Mouse (Mus musculus) lung, postnatal 0 days (tissue): Measurements from ENCODE around the gene Vmp1.

ENCODE experiments used
- CTCF ChIP-seq: IDR thresholded peaks from 2 replicates; pipeline ENCODE4 v1.5.1; 2016; ENCODE audit warnings: antibody characterized with exemption, mild to moderate bottlenecking
- EP300 ChIP-seq: IDR thresholded peaks from 2 replicates; pipeline ENCODE4 v1.6.1; 2016; ENCODE audit warnings: antibody characterized with exemption, mild to moderate bottlenecking, control low read depth

DNA sequence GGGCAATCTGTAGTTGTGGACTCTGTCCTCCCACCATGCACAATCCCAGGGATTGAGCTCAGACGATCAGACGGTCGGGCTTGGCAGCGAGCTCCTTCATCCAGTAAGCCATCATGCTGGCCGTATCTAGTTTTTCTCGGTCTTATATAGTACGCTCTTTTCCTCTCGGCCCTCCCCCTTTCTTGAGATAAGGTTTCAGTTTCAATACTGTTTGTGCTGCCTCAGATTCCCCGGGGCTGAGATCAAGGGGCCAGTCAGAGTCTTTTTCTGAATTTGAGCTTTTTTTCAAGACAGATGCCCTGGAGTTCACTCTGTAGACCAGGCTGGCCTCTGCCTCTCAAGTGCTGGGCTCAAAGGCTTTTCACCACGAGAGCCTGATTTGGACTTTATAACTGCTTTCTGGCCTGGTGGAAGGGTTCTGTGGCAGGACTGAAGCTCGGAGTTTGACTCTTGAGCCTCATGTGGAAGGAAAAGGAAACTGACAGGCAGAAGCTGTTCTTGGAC is 102.3 kb downstream of the Vmp1 start:
- TF ChIP-seq CTCF (peak; percentile 13; the same call in 1 of the 2 replicates), EP300 (peak; percentile 48)
